Mouse (Mus musculus) thymus, postnatal 4 days (tissue): ENCODE measurements around the gene Atxn7l3b.
"Not testable (repeated sequence)": the region's sequence is repeated elsewhere in the genome, so short reads cannot be mapped to it uniquely, and the experiment has no call there.

ENCODE experiments used
- DNase-seq: peaks from one replicate; pipeline ENCODE4 v3.0.0; 2021

Atxn7l3b gene

DNA sequence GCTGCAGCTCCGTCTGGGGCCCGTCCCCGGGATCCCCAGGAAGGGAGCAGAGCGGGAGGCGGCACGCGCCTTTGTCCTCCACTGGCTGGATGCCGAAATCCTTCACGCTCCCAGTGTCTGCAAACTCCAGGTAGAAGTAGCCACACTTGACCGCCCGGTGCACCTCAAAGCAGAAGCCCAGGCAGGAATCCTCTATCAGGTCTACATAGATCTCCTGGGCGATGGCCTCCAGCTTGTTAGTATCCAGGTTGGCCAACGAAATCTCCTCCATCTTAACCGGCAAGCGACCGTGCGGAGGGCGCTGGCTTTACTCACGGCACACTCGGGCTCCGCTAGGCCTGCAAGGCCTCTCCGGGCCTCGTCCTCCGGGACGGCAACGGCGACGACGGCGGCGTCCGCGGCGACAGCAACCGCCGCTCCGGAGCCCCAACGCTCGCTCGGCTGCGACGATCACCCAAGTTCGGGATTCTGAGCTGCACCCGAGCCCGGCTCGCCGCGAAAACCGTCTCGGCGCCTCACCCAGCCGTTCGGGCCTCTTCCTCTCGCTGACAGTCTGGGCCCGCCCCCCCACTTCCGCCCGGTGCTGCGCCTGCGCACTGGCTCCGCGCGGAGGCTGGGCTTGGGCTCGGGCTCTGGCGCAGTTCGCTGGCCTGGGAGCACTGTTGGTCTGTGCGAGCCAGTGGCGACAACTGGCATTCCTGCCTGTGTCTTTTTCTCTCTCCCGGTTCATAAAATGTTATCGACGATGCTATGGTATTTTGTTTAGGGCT lies at the start of gene Atxn7l3b:
TSS of gene Atxn7l3b (minus strand) at position 550 of the 770 bp plus-strand sequence.
- DNase-seq: peak; percentile 98

- DNase-seq: no peak
Measured at GRCm38 (mm10) chr10:112977586-112977985, 48.8 kb upstream of the Atxn7l3b start.

GRCm38 (mm10) chr10:112973286-112974026 lies 44.7 kb upstream of the Atxn7l3b start:
- no peak for DNase-seq

DNA sequence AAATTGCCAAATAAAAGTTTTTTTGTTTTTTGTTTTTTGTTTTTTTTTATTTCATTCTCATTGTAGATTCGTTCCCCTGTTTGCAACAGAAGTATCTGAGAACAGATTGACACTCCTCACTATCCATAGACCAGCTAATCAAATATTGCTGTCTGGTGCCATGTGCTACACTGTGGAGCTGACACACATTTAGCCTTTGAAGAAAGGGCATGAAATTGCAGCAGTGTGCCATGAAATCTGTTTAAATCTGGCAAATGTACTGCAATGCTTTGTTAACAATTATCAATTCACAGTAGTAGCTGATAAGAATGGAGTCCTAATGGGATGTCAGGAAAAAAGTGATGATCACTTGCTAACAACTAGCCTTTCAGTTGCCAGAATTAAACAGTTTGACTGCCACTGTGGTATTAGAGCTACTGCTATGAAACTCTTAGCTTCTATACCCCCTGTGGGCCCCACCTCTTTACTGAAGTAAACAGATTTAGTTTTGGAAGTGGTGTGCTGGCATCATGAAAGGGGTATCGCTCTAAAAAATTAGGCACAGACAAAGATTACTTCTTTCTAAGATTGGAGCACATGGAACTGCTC lies 41.3 kb upstream of the Atxn7l3b start:
- no peak for DNase-seq

GRCm38 (mm10) chr10:112967578-112967977 lies 38.8 kb upstream of the Atxn7l3b start:
- DNase-seq: no peak

- DNase-seq: not testable (repeated sequence)
Measured at GRCm38 (mm10) chr10:112962216-112962615, 33.4 kb upstream of the Atxn7l3b start.

- DNase-seq: no peak
Measured at GRCm38 (mm10) chr10:112954140-112954539, 25.3 kb upstream of the Atxn7l3b start.

DNA sequence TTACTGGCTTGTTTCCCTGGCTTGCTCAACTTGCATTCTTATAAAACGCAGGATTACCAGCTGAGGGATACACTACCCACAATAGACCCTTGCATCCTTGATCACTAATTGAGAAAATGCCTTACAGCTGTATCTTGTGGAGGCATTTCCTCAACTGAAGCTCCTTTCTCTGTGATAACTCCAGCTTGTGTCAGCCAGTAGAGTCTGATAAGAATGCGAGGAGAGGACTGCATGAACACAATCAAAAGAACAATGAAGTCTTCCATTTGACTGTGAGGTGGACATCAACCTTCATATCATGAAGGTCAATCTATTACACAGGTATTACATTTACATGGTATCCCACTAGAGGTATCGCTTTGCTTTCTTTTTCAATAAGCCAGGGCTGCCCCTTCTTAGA lies 19.7 kb upstream of the Atxn7l3b start:
- DNase-seq: no peak

DNA sequence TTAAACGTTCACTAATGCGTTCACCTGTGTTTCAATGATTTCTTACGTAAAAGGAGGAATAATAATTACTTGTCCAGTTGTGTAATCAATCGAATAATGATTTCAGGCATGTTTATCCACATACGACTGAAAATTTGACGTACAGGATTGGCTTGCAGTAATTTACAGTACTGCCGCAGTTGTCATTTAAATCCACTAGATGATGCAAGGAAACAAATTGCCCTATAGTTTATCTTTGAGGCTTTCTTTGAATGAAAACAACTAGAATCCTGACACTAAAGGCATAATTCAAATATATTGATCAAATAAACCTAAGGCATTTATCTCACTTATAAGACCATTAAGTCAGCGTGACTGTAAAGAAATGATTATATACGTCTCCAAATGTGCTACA lies 418 bp upstream of the Atxn7l3b start:
- DNase-seq: no peak

DNA sequence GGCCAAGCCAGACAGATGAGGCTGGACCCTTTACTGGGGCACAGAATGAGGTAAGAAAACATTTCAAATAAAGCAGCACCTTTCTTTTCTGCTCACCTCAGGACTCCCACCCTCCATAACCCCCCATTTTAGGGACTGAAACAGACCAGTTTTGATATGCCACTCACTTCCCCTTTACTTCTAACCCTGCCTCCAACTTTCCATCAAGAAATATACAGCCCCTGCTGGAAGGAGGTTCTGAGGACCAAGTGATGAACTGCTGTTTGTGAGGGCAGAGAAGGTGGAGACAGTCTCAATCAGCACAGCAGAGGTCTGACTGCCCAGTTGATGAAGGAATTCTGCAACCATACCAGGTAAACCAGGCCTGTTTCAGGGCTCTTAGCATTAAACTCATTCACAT lies 1.8 kb downstream of the Atxn7l3b start:
- no peak for DNase-seq

DNA sequence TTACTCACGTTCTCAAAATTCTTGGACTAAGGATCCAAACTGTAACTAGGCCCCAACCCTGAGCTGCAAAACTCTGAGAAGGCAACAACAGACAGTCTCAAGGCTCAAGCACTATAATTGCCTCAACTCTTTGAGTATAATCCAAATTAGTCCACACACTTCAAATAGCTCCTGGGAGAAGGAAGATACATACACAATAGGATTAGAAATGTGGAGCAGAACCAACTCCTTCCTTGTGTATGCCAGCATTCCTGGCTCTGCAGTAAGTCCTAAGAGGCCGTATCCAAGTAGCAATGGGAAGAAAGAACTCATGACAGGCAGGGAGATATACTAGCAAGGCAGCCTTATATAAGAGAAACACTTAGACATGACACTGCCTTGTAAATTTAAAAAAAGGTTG lies 2.5 kb downstream of the Atxn7l3b start:
- no peak for DNase-seq

- no peak for DNase-seq
Measured at GRCm38 (mm10) chr10:112916575-112917190, 12.1 kb downstream of the Atxn7l3b start.

DNA sequence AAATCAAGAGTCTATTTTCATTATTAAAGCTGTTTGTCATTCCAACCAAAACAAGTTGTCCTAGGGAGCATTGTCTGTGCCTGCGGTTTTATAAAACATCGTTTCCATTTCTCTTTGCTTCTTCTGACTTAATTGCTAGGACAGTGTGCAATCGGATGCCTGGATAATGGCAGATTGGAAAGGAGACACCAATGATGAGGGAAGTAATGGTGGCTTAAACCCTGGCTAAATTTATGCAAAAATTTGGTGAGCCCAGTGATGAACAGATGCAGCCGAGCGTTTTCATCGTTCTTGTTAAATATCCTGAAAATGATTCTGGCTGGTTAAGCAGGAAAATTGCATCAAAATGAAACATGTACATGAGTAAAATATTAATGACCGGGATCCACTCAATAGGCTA lies 28.6 kb downstream of the Atxn7l3b start:
- no peak for DNase-seq

DNA sequence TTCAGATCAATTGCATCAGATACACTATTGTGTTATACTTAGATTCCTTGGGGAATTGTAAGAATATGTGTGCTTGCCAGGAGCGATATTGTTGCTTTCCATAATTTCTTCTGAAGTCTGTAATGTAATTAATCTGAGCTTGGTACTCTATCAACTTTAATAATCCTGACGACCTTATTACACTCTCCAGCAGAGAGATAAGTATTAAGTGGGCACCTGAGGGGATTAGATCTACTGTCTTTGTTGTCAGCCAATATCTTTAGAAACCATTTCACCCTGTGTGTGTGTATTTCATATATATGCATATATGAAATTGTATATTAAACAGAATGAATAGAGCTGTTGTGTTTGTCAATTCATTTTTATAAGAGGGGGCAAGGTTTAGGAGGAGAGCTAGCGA lies 29.0 kb downstream of the Atxn7l3b start:
- no peak for DNase-seq

- DNase-seq: no peak
Measured at GRCm38 (mm10) chr10:112896636-112897035, 32.2 kb downstream of the Atxn7l3b start.

DNA sequence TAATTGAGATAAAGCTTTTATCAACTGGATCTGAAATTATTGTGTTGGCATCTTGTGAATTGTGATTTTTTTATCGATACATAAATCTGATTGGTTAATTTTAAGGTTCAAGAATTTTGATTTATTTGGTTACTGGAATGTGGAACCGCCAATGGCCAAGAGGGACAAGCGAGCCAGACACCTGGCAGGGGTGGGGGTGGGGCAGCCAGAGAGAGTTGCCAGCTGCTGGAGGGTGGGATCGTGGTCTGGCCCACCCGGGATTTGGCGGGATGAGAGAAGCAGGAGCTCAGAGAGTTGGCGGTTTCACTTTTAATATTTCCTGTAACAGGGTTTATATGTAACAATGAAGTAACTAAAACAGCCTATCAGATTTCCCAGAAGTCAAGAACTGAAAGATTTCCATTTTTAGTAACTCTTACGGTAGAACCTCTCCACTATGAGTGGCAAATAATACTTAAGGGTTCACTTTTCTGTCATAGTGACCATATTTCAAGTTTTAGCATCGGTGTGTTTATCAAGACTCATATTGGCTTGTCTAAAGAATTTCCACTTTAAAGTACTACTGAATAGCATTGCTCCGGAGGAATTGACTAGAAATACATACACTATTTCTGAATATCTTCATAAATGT lies 35.1 kb downstream of the Atxn7l3b start:
- DNase-seq: no peak

GRCm38 (mm10) chr10:112884064-112884463 lies 44.7 kb downstream of the Atxn7l3b start:
- no peak for DNase-seq

GRCm38 (mm10) chr10:112883688-112884004 lies 45.2 kb downstream of the Atxn7l3b start:
- no peak for DNase-seq

GRCm38 (mm10) chr10:112882789-112883687 lies 45.8 kb downstream of the Atxn7l3b start:
- no peak for DNase-seq

- DNase-seq: no peak
Measured at GRCm38 (mm10) chr10:112882149-112882548, 46.7 kb downstream of the Atxn7l3b start.

DNA sequence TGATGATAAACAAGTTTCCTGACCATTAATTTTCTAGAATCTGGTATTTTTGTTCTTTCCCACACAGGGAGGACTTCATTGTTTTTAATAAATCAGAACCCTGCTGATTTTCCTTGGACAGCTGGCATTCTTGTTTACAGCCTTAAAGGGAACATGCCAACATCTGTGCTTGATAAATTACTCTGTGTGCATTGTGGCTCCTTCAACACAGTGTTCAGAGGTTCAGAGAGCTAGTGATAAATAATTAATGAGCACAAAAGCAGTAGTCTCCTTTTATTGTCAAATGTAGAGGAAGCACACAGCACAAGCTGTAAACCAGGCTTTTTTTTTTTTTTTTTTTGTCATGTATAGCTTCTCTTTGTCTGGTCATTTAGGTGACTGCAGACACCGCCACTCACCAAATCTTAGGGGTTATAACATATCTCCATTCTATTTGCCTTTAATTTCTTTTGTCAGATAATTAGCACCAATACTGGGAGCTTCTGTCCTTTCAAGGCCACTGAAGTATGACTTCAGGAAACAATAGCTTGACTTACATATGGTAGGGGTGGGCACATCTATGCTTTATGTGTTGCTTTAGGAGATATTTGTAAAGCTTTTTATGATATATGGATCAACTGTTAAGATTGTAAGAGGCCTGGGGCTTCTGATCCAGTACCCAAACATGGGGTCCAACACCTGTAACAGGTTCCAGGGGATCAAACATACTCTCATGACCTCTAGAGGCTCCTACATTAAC lies 52.0 kb downstream of the Atxn7l3b start:
- no peak for DNase-seq
